Mouse (Mus musculus) layer of hippocampus, postnatal 36 days (tissue): ENCODE results near the gene Ppp1r3c. TPM values are rescaled to one million over a fixed set of nuclear protein-coding genes. Genes with fewer than 3 reads are reported as not detected.
A peak's percentile ranks its signal among the peaks of the same experiment; 100 is the strongest.

Experiments used
- DNase-seq, 2 experiments: peaks; one replicate each; pipeline ENCODE4 v3.0.0; 2022
- total RNA-seq, 2 experiments: library from RNA; stranded (reverse); gene quantifications; 2 replicates each; pipeline ENCODE4 v1.2.3; 2021

Gene Ppp1r3c
- total RNA-seq, 2 experiments from 2014 or later, result 61.0 to 62.6 TPM

DNA sequence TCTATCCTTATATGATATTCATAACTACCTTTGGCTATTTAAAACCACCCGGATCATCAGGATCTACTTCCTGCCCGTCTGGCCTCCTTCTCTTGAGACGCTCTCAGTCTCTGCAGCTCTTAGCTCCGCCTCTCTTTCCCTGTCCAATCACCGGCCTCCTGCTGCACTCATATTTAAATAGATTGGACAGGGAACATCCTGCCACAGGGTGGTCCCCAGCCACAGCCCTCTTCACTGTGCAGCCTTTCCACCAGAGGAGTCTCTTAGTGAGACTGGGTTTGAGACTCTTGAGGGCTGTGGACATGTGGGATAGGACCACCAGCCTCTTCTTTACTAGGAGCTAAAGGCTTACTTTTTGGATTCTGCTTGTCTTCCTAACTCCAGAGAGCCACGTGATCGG, 20.2 kb downstream of the Ppp1r3c start:
- no peak for DNase-seq

DNA sequence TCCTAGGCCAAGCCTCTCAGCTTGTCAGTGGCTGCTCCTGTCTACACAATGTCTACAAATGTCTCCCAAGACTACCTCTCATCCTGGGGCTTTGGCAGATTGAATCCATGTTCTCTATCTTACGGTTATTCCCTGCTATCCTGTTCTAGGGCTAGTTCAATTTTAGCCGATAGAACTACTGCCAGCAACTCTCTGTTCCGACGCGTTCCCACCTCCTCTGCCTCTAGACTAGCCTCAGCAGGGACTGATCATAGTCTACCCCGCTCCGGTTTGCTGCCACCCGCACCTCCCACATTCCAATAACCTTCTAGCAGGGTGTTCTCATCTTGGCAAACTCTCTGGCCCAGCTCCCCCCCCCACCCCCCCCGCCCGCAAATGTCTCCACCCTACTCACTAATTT, 20.9 kb downstream of the Ppp1r3c start:
- no peak for DNase-seq

GRCm38 (mm10) chr19:36714492-36714891, 22.0 kb downstream of the Ppp1r3c start:
- no peak for DNase-seq

DNA sequence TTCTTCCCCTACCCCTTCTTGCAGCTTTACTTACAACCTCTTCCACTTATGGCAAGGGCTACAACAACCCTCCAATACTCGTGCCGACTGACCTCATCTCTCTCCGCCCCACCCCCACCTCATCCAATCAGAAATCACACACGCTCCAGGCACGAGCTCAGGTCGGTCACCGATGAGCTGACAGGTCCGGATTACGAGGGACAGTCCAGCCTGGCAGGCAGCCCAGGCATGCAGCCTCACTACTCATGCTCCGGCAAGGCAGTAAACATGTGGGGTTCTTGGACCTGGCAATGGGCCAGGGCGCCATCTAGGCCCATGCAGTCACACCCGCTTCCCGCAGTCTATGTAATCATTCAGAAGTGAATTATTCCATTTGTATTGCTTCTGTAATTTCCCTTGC, 23.4 kb downstream of the Ppp1r3c start:
- DNase-seq, result no peak

DNA sequence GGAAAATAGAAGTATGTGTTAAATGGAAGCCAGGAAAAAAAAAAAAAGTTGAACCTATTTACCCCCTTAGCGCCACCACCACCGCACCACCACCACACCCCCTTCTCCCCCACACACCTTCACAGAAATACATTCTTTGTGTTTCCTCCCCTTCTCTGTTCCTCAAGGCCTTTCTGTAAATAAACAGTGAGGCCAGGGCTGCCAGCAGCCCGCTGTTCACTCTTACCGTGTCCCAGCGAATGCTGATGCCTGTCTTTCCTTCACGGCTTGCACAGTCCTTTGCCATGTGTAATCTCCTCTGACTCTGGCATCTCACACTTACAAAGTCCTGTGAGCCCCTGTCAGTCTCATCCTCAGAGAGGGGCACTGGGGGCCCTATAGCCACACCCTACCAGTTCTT, 30.3 kb downstream of the Ppp1r3c start:
- no peak for DNase-seq

DNA sequence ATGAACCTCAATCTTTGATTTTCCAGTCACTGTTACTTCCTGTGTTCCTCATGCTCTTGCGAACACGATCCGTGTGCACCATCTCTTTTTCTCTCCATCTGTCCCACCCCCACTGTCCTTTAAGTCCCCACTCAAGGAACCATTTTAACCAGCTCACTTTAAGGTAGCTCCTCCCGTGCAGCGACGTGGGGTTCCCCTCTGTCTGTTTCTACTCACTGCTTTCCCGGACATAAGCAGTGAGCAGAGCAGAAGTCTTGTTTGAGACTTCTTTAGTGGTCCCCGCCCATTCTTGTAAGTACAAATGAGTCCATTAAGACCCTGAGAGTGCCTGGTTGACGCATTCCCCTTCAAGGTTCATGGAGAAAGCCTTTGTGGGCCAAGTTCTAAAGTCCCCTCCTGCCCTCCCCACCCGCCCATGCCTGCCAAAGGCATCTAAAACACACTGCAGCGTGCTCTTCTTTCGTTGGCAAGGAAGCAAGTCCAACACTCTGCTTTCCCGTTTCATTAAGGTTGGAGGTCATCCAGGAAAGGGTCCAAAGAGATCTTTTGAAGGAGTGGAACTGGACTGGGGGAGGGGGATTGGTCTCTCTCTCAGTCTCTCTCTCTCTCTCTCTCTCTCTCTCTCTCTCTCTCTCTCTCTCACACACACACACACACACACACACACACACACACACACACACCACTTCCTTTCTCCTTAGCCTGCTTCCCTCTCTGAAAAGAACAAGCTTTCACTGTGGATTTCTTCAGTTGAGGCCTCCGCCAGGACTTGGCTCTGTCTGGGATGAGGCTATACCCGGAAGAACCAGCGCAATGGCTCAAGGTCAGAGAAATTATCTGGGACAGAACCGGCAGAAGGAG, 30.9 kb downstream of the Ppp1r3c start:
- DNase-seq, result peak in 1 of 2 experiments; percentile 9

- no peak for DNase-seq
Measured at GRCm38 (mm10) chr19:36704763-36705162, 31.7 kb downstream of the Ppp1r3c start.

DNA sequence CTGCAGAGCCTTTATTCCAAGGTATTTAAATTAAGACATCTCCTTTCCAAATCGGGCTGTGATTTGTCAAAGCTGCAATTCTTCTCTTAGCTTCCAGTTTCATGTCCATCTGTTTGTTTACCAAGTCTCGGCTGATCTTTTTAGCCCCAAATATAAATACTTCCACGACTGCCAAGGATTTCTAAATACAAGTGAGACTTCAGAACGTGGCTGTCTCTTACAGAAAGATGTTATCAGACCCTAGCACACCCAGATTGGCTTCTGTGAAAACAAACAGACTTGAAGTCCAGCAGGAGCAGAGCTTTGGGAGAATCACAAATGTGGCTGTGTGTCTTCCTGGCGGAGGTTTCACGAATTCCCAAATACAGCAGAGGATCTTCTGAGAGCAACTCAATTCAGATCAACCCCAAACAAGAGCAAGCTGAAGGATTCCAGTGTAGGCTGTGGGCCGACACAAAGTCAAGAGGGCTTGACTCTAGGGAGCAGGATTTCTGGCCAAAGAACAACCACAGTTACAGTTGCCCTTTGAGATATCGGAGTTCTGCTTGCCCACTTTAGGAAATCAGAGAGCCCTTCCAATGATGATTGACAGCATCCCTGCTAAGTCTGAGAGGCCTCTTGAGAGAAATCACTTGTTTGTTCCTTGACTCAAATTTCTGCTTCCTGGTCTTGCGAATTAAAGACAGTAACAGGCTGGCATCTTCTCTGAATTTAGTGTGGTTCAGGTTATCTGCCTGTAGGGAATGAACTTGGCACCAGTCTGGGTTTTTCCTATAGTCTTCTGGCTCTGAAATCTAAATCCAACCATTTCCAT, 34.4 kb downstream of the Ppp1r3c start:
- no peak for DNase-seq

GRCm38 (mm10) chr19:36701366-36701765, 35.1 kb downstream of the Ppp1r3c start:
- no peak for DNase-seq

DNA sequence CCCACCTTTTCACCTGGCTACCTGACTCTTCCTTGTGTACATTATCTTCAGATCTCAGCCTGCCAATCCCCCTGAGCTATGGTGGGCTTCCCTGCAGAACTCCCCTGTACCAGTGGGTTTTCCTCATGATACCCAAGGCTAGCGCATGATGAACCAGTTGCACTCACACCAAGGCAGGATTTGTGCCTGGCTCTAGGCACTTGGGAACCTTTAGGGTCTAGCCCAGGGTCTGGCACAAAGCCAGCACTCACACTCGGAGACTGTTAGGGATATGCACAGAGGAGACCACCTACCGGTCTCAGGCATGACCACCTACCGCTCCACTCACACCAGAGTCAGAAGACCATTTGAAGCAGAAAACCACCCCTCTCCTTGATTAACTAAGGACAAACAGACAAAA, 35.5 kb downstream of the Ppp1r3c start:
- DNase-seq, result no peak

- DNase-seq, result no peak
Measured at GRCm38 (mm10) chr19:36699151-36699550, 37.3 kb downstream of the Ppp1r3c start.

DNA sequence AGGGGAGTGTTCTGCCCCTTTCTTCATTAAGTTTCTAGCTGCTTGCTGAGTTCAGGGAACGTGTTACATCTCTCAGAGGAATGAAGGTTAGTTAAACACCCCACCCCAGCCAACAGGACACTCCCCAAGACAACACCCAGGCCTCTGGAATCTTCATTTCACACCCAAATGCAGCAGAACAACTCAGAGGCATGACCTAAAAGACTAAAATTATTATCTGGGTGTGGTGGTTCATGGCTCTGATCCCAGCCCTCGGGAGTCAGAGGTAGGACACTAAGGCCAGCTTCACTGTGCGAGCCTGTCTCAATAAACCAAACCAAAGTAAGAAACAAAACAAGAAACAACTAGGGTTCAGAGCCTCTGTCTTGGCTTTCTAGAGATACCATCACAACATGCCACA, 38.3 kb downstream of the Ppp1r3c start:
- no peak for DNase-seq

GRCm38 (mm10) chr19:36696601-36697122, 39.8 kb downstream of the Ppp1r3c start:
- no peak for DNase-seq

DNA sequence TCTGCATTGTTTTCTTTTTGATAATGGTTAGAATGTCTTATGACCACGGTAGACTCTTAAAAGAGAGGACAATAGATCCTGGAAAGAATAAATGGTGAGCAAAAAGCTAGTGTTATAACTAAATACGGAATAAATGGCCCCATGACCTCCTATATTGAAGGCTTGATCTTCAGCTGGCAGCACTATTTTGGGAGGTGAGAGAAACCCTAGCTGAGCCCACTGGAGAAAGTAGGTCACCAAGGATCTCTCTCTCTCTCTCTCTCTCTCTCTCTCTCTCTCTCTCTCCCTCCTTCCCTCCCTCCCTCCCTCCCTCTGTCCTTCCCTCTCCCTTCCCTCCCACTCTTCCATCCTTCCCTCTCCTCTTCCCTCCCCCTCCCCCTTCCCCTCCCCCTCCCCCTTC, 42.9 kb downstream of the Ppp1r3c start:
- no peak for DNase-seq

DNA sequence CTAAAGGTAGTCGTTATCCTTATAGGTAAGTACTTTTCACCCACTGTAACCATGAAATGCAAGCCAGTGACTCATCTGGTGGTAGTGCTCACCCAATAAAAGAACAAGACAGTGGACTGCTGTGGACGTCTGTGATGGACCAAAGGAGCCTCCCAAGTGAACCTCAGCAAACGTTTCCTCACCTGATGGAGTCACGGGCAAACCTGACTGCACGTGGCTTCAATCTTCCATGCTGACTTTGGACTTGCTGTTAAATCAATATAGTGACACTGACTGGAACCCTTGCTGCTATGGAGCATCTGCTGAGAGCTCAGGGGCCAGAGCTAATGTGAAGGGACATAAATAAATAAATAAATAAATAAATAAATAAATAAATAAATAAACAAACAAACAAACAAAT, 44.5 kb downstream of the Ppp1r3c start:
- DNase-seq, result no peak

DNA sequence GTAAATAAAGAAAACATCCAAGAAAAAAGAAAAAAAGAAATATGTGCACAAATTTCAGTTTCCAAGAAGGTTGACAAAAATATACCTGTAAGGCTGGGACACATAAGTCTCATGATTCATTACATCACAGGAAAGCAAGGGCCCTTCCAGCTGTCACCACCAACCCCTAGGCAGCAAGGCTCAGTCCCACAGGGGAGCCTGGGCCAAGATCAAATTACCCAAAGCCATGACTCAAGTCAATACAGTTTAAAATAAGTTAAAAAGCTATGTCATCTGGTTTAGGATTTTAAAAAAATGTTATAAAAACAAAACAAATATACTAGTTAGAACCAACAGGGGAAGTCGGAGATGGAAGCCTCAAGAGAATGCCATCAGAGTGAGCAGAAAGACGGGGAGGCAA, 45.2 kb downstream of the Ppp1r3c start:
- DNase-seq, result no peak

DNA sequence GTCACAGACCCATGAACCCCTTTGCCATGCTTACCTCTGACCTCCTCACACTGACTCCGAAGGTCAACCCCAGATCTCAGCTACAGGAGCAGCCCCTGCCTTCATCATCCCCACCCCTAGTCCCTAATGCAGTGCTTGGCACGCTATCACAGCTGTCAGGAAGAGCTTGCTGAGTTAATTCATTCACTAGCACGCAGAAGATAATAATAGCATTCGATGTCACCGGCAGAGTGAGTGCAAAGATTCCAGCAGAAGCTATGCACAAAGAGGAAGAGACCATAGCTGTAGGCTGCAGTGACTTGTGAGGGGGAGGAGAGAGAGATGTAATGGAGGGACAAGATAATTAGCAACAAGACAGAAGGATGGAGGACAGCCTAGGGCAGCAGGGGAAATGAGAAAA, 47.2 kb downstream of the Ppp1r3c start:
- DNase-seq, result no peak

GRCm38 (mm10) chr19:36687843-36688637, 48.4 kb downstream of the Ppp1r3c start:
- DNase-seq, result peak in 1 of 2 experiments; percentile 26

DNA sequence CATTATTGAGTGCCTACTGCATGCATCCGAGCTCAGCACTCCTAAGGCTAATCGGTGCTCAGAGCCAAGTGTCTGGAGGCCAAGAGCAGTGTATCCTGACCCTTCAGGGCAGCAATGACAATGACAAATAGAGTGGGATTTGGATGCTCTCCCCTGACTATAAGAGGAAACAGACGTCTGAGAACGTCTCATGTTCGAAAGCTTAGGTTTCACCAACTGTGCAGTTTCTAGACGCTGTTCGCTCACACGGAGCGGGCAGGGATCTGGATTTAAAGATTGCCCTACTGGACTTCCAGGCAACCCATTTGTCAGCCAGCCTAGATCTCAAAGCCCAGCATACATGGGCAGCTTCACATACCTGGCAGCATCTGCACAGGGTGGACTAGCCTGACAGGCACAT, 49.4 kb downstream of the Ppp1r3c start:
- DNase-seq, result no peak

- no peak for DNase-seq
Measured at GRCm38 (mm10) chr19:36686016-36686415, 50.4 kb downstream of the Ppp1r3c start.

- no peak for DNase-seq
Measured at GRCm38 (mm10) chr19:36682560-36682959, 53.9 kb downstream of the Ppp1r3c start.
